Mouse (Mus musculus): Measurements from ENCODE around the gene Gigyf2.
A peak's percentile ranks its signal among the peaks of the same experiment; 100 is the strongest.

Gigyf2 gene

DNA sequence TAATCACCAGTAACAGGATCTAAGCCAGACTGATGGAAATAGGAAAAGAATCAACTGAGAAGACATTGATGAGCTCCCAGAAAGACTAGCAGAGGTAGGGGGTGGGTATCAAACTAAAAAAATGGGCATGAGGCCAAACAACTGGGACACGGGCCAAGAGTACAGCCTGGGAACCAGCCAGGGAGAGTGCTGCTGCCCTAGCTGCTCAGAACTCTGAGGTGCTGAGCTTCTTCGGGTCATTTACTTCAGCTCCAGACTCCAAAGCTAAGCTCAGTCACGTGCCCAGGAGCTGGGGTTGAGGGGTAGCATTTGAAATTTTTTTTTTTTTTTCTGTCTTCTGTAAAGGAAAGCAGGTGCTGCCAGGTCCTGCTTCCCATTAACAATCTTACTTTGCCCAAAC lies 10.1 kb upstream of the Gigyf2 start:
- DNase-seq (ENCODE audit: low spot score in 2 of 2): peak in 1 of 2 experiments; percentile 27

DNA sequence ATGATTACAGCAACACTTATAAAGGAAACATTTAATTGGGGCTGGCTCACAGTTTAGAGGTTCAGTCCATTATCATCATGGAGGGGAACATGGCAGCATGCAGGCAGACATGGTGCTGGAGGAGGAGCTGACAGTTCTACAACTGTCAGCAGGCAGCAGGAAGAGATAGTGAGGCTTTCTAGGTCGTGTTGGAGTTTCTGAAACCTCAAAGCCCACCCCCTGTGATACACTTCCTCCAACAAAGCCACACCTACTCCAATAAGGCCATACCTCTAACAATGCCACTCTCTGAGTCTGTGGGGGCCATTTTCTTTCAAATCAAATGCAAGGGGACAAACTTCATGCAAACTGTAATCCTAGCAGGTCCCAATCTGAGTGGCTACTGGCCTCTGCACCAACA lies 5.7 kb upstream of the Gigyf2 start:
- DNase-seq (ENCODE audit: low spot score in 2 of 2): no peak

DNA sequence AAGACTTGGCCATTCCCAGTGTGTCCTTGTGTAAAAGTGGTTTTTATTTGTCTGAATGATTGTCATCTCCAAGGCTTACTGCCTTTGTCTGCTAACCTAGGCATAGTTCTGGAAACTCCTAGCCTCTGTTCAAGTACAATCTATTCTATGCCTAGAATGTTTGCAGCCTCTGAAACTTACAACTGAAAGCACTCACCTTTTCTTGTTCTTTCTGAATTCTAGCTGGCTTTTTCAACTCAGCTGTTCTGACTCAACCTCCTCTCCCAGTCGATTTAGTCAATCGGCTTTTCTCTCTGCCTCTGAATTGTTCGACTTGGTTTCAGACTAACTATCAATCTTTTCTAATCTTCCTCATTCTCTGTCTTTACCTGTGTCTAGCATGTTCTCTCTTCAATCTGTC lies 4.0 kb upstream of the Gigyf2 start:
- no peak for DNase-seq (ENCODE audit: low spot score in 2 of 2)

DNA sequence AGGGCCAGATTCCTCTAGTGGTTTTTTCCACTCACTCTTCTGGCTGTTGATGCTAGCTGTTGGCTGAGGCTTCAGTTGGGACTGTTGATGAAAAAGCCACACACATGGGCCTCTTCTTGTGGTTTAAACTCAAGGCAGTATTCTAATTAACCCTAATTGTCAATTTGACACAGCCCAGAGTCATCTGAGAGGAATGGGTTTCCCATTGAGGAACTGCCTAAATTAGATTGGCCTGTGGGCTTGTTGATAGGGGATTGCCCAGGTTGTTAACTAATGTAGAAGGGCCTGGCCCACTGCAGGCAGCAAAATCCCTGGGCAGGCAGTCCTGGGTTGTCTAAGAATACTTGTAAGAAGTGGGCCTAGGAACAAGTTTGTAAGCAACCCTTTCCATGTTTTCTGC lies 2.1 kb upstream of the Gigyf2 start:
- no peak for DNase-seq (ENCODE audit: low spot score in 2 of 2)

DNA sequence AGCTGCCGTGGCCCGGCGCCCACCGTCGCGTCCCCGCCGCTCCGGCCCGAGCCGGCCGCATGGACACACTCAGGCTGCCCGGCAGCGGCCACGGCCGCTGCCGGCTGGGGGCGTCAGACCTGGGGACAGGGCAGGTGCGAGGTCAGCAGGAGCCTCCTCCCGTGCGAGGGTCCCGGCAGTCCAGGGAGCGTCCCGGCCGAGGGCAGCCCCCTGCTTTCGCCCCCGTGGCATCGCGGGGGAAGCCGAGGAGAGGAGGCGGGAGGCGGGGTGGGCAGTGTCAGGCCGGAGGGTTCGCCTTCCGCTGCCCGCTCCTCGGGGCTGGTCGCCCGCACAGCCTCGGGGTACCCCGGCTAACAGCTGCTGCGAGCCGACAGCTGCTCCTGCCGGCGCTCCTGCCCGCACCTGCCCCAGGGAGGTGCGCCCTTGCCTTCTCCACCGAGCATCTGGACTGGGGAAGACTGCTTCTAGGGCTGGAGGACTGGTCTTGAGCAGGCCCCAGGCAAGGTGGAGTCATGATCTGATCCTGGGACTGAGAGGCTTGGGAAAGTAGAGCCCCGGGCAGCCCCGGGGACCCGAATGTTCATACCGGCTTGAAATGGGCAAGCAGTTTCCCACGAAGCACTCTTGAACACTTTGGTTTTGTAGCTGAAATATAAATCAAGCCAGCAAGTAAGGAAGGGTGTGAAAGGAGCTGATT lies 515 bp downstream of the Gigyf2 start:
- peak; percentile 62 to 83 for DNase-seq (ENCODE audit: low spot score in 2 of 2)

DNA sequence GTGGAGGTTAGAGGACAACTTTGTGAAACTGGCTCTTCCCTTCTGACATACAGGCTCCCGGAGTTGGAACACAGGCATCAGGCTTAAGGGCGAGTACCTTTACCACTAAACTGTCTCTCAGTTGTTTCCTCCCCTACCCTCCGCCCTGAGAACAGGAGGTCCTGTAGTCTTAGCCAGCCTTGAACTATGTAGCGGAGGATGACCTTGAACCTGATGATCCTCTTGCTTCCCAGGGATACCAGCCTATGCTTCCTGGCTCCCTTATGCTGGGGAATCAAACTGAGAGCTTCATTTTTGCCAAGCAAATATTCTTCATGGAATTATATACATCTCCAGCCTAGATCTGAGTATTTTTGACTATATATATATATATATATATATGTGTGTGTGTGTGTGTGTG lies 5.0 kb downstream of the Gigyf2 start:
- DNase-seq (ENCODE audit: low spot score in 2 of 2): no peak

DNA sequence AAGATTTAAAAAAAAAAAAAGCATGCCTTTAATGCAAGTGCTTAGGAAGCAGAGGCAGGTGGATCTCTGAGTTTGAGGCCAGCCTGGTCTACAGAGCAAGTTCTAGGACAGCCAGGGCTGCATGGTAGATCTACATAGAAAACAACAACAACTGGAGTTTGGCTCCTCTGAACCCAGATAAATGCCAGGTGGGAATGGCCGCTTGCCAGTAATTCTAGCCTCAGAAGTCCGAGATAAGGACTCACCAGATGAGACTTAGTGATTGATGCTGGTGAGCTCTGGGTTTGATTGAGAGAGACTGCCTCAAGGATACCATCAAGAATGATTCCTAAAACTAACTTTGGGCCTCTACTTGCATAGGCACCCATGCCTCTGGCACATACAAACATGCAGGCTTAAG lies 23.8 kb downstream of the Gigyf2 start:
- DNase-seq (ENCODE audit: low spot score in 2 of 2): no peak

DNA sequence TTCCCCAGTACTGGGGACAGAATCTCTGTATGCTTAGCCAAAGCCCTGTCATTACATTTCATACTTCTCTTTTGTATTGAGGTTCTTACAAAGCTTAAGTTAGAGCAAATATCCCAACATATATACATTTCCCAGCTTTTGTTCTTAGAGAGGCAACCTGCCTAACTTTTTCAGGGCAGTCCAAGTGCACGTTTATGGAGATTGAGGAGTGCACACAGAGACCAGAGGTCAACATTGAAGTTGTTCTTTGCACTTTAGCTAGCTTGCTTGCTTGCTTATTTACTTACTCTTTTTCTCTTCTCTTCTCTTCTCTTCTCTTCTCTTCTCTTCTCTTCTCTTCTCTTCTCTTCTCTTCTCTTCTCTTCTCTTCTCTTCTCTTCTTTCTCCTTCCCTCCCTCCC lies 33.5 kb downstream of the Gigyf2 start:
- DNase-seq (ENCODE audit: low spot score in 2 of 2): no peak

DNA sequence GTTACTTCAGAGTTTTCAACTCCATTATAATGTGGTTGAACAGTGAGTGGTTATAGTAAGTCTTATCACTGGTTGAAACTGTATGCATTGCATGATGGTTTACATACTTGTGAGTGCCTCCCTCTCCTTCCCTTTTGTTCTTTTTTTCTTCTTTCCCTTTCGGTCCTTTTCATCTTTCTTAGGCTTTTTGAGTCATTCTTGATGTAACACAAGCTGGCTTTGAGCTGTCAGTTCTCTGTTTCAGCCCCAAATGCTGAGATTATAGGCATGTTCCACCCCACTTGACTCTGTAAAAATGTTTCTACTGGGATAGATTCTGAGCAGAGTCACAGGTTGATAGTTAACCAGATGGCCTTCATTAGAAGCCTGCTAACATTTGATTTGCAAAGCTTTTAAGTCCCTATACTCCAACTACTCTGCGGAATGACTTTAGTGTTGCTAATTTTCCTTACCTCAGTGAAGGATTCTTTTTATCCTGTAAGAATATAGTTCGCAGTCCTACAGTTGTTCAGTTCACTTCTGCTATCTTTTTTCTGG lies 51.3 kb downstream of the Gigyf2 start:
- no peak for DNase-seq (ENCODE audit: low spot score in 2 of 2)

DNA sequence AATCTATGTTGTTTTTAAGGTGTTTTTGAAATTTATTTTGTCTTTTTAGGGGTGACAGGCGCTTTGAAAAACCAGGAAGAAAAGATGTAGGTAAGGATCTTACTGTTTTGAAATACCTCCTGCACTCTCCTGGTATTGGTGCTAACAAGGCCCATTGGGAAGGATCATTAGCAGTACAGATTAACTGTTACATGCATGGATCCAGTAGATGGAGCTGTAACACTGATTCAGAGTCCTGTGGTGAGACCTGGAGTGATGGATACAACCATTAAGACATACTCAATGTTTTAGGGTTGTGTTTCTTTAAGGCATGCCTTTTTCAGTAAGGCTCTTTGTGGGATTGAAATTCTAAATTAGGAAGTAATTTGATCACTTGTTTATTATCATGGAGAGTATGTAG lies 53.1 kb downstream of the Gigyf2 start:
- no peak for DNase-seq (ENCODE audit: low spot score in 2 of 2)

DNA sequence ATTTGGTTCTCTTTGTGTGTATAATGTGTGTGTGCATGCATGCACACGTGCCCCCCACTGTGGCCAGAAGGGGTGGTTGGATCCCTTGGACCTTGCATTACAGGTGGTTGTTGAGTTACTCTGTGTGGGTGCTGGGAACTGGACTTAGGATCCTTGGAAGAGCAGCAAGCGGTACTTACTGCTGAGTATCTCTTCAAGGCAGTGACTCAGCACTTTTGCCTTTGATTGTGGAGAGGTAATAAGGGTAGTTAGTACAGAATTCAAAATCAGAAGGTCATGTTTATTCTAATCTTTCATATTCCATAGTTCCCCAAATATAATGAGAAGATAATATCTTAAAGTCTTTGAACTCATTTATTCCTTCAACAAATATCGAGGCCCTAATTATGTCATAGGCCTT lies 54.4 kb downstream of the Gigyf2 start:
- DNase-seq (ENCODE audit: low spot score in 2 of 2): no peak

DNA sequence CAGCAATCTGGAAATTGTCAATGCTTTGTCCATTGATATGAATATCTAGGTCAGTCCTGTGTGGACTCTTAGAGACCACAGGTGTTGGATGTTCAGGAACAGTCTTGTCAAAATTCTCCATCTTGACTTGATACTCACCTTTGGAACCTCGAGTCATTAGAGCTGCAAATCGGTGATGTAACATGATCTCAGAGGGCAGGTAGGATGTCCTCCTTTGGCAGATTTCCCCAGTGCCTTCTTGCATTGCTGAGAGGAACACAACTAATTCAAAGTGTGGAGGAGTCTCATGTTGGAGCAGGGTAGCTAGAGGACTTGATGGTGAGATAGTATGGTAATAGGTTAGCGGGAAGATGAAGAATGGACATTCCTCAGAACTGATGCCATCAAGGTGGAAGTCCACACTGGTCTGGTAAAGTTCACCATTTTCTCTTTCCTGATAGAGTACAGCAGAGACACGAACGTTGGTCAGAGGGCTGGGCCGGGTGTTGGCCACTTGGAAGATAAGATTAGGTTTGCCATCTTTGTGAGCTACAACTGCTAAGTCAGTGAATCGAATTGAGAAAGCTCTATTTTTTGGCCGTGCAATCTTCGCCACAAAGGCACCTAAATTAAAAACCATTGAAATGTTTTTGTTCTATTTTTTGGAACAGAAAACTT lies 59.8 kb downstream of the Gigyf2 start:
- DNase-seq (ENCODE audit: low spot score in 2 of 2): no peak

DNA sequence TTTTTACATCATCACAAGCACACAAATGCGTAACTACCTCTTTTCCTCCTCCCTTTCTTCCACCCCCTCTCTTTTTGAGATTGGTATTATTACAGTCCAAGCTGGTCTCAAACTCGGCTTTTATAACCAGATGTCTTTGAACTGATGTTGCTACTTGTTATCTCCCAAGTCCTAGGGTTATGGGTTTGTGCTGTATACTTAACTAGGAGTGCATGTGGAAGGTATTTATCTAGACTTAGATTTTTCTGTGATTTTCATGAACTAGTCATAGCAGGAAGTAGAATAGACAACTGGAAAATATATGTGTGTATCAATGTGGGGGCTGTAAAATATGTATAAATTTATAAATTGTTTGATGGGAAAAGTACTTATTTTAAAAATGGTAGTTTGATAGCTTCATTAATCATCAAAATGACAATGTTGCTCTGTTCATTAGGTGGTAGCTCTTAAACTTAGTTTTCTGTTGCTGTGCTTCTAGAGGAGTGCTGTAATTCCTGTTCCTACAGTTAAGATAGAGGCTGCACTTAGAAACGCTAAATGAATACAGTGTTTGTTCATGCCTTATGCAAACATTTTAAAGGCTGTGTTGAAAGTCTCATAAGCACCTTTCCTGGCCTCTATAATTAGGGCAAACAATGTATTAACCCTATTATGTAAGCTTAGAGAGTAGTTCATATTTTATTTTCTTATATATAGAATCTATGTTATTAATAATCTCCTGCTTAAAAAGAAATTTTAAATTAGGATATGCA lies 66.8 kb downstream of the Gigyf2 start:
- DNase-seq (ENCODE audit: low spot score in 2 of 2): no peak

DNA sequence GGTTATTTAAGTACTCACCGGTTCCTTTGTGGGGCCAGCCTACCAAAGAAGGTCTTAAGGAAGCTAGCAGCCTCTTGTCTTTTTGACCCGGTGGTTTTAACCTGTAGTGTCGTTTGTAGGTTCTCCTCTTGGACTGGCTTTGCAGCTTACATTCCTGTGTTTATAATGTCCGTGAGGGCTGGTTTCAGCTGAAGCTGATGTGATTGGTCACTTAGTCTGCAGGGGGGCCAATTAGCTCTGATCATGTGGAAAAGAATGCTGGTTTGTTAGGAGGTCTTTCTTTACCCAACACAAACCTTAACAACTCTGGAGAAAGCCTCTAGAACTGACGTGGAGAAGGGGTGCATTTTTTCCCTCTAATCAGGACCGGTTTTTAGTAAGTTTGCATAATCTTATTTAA lies 67.8 kb downstream of the Gigyf2 start, which contains the start of gene Kcnj13:
TSS of gene Kcnj13 (minus strand) at position 136 of the 400 bp plus-strand sequence.
- no peak for DNase-seq (ENCODE audit: low spot score in 2 of 2)

DNA sequence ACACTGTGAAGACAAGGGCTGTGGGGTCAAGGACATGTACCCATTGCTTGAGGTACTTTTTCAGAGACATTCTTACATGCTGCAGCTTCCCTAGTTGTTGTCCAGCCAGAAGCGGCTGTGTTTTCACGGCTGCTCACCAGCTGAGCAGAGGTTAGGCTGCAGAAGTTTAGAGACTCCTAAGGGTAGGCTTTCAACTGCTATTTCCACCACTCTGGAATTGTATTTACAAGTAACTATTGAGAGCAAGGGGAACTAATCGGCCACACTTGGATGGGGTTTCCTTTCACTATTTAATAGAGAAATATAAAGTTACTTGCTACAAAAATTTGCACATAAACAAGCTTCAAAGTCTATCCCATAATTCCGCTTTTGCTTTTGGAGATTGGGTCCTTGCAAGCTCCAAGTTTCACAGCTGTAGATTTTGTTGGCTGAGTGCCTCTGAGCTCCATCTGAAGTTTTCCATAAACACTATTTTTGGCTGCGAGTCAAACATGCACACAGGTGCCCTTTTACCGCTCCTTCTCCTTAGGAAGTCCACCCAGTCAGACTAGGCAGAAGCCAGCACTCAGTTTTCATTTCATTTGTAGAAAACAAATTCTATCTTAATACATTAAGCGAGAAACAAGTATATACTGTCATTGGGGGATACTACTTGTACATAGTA lies 70.3 kb downstream of the Gigyf2 start:
- DNase-seq (ENCODE audit: low spot score in 2 of 2): no peak

DNA sequence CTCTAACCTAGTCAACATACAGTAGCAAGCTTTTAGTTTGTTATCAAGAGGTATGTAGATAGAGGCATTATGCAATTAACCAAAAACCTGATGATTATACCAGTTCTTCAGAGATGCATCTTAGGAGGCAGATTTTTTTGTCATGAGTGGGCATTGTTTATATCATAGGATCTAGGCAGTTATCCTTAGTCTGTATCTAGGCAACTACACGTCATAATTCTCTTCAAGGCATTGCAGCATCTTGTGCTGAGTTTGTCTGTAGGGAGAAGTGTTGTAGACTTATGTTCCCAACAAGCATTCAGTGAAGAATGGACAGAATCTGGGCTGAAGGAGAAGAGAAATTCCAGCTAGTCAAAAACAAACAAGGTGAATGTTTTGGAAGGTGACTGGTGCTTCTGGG lies 77.9 kb downstream of the Gigyf2 start:
- no peak for DNase-seq (ENCODE audit: low spot score in 2 of 2)

DNA sequence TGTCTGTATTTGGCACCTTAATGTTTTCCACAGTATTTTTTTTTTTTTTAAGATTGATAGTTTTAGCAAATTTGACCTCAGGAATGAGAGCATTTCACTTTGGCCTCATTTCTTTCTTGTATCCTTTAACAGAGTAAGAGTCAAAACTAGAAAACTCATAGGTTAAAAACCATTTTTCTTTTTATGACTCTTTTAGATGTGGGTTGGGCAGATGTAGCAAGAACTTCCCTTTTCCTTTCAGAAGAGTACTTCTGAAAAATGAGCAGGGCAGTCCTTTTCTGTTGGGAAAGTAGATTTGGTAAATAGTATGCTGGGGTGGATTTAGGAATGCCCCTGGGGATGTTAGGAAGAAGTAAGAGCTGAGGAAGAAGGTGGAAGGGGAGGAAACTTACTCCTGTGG lies 79.2 kb downstream of the Gigyf2 start:
- DNase-seq (ENCODE audit: low spot score in 2 of 2): no peak

DNA sequence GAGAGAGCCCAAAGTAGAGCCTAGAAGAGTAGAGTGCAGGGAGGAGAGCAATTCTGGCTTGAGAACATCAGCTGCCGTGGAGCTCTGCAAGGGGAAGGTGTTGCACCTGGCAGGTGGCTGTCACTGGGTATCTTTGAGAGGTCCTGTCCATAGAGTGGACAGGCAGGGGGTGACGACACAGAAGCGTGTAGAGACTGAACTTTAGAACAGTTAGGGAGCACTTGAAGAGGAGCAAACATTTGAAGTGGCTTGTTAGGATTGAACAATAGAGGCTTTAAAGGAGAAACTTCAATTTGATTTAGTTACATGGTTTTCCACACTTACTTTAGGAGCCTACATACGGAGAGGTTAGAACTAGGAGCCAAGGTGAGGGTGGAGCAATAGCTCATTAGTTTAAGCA lies 82.6 kb downstream of the Gigyf2 start:
- DNase-seq (ENCODE audit: low spot score in 2 of 2): no peak

DNA sequence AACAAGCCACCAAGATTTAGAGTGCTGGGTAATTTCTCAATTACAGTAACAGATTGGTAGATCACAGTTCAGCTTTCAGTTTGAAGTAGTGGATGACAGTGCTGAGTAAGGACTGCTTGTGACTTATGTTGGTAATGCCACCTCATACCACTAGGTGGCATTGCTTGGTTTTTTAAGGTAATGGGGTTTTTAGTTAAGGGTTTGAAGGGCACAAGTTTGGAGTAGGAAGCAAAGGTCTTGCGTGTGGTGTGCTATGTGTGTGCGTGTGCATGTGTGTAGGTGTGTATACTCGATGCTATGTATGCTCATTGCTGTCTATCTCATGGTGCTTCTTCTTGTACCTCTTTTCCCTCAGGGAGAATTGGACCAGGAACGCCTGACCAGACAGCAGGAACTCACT lies 91.9 kb downstream of the Gigyf2 start:
- DNase-seq (ENCODE audit: low spot score in 2 of 2): peak in 1 of 2 experiments; percentile 32

DNA sequence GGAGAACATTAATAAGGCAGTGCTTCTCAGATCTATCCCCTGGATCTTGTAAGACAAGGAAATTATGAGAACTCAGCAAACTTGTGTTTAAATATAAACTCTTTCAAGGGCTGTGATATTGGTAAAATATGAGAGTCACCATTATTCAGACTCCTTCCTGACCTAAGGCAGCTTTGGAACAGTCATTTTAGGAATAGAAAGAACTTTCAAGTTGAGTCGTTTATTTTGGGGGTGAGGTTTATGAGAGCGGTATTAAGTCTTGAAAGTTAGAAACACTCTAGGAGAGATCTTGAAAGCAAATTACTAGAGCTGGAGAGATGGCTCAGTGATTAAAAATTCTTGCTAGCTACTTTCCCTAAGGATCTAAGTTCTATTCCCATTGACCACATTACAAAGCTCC lies 108.3 kb downstream of the Gigyf2 start:
- DNase-seq (ENCODE audit: low spot score in 2 of 2): no peak

DNA sequence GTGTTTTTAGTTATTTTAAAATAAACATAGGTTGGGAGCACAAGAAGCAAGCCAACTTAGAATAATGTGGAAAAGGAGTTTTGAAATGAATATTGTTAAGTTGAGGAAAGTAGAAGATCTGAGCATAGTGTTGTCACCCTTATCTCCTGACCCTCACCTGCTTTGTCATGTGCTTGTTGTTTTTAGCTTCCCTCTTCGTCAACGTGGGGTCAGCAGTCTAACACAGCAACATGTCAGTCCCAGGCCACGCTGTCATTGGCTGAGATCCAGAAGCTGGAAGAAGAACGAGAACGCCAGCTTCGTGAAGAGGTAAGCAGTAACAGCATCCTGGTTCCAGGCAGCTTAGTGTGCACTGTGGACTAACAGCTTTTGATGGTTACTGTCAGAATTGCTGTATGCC lies 109.8 kb downstream of the Gigyf2 start:
- no peak for DNase-seq (ENCODE audit: low spot score in 2 of 2)
